Mouse (Mus musculus): ENCODE data around the gene Gm49380. TPM values are rescaled to one million over a fixed set of nuclear protein-coding genes. Genes with fewer than 3 reads are reported as not detected.

Gm49380 gene
- polyA plus RNA-seq, 1 experiment from 2014 or later, result not detected

DNA sequence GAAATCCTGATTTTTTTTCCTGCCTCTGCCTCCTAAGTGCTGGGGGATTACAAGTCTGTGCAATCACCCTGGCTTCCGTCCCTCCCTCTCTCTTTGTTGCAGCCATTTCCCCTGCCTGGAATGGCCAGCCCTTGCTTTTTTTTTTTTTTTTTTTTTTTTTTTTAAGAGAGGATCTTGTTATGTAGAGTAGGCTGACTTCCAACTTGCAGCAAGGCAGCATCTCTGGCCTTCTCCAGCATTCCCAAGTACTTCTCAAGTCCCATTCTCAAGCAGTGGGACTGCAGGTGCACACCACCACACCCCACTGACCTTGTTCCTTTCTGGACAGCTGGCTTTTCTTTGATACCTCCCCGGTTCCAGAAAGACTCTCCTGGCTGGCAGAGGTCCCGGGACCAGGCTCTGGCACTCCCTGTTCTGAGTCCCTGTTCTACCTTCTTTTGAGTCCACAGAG, 14.1 kb upstream of the Gm49380 start:
- 0 out of 2 replicates have a peak, but pooled peaks cover 4% of the 10 kb centered on the region for H3K4me1 ChIP-seq (replicated peaks; ENCODE audit: control insufficient read depth, insufficient read depth, low read length)
- H3K9ac ChIP-seq (ENCODE audit: low read depth, low read length), result no peak overlapping the region
- no peak overlapping the region for H3K4me3 ChIP-seq (ENCODE audit: low read depth, low read length)
- no peak for TF ChIP-seq CTCF (IDR thresholded peaks at IDR 0.05; ENCODE audit: low read depth)
- H3K36me3 ChIP-seq (ENCODE audit: control insufficient read depth, insufficient read depth), result no peaks in the 10 kb centered on the region
- WGBS, result 60% methylated on average over 3 of the region's 3 CpGs
- ATAC-seq, result no peak
- no peak overlapping the region for H3K4me2 ChIP-seq (replicated peaks; ENCODE audit: low read depth)
- no peaks in the 10 kb centered on the region for H3K9me3 ChIP-seq (ENCODE audit: control insufficient read depth)
- H3K27me3 ChIP-seq (replicated peaks; ENCODE audit: control insufficient read depth, insufficient read depth, low read length), result peaks cover 8% of the 10 kb centered on the region; the same call in 1 of the 2 replicates
- no peak overlapping the region for H3K27ac ChIP-seq (ENCODE audit: low read depth, low read length)

DNA sequence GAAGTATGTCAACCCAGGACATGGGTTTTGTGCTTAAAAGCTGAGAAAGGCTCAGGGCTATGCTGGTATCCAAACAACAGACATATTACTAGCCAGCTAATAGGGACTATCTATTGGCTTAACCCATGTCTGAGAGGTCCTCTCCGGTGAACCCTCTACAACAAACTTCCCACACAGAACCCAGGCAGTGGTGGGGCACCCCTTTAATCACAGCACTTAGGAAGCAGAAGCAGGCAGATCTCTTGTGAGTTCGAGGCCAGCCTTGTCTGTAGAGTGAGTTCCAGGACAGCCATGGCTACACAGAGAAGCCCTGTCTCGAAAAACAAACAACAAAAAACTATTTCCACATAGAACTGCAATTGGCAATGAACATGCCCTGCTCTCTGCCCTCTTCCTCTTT, 13.4 kb upstream of the Gm49380 start:
- Histone ChIP-seq H3K4me1 (replicated peaks; ENCODE audit: control insufficient read depth, insufficient read depth, low read length) (0 out of 2 replicates have a peak, but pooled peaks cover 4% of the 10 kb centered on the region), H3K36me3 (ENCODE audit: control insufficient read depth, insufficient read depth) (no peaks in the 10 kb centered on the region), H3K9ac (ENCODE audit: low read depth, low read length) (no peak overlapping the region), H3K9me3 (ENCODE audit: control insufficient read depth) (no peaks in the 10 kb centered on the region), H3K4me2 (replicated peaks; ENCODE audit: low read depth) (no peak overlapping the region), H3K4me3 (ENCODE audit: low read depth, low read length) (no peak overlapping the region), H3K27ac (ENCODE audit: low read depth, low read length) (no peak overlapping the region), H3K27me3 (replicated peaks; ENCODE audit: control insufficient read depth, insufficient read depth, low read length) (peaks cover 6% of the 10 kb centered on the region; the same call in 1 of the 2 replicates)
- TF ChIP-seq CTCF (IDR thresholded peaks at IDR 0.05; ENCODE audit: low read depth), result no peak
- no peak for ATAC-seq
- 83% methylated on average over 3 of the region's 3 CpGs for WGBS

DNA sequence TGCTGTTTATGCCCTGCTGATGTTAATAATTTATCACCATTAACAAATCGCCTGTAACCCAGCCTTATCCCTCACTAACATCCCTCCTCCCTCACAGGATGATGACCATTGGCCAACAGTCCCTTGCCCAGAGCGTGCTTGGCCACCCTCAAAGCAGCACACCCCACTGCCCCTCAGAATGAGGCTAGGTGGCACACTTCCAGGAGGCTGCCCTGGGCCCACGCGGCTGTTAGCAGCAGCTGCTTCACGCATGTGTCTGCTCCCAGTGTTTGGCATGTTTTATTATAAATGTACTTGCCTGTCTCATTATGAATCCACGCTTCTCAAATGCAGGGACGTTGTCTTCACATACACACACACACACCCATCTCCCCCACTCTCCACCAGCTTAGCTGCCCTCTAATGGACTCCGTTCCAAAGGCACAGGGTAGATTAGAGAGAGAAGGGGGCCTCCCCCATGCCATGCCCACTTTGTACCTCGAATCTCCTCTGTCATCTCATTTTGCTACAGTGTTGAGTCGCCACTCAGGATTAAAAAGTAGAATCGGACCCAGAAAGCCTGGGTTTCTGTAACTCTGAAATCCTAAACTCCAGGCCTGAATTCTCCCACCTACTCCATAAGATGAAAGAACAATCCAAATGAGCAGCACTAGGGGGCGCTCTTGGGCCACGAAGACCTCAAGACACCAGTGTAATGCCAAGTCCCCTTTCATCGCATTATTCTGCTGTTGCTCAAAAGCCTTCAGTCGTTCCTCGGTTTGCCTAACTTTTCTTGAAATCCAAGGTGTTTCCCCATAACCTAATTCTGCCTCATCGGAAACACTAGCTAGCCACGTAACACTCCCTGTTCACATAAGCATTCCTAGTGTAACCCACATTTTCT, 12.5 kb upstream of the Gm49380 start:
- H3K27ac ChIP-seq (ENCODE audit: low read depth, low read length), result no peak overlapping the region; the same call in 1 of the 2 replicates
- no peaks in the 10 kb centered on the region for H3K9me3 ChIP-seq (ENCODE audit: control insufficient read depth)
- WGBS, result 27% methylated on average over 18 of the region's 18 CpGs
- H3K9ac ChIP-seq (ENCODE audit: low read depth, low read length), result no peak overlapping the region
- 0 out of 2 replicates have a peak, but pooled peaks cover 4% of the 10 kb centered on the region for H3K4me1 ChIP-seq (replicated peaks; ENCODE audit: control insufficient read depth, insufficient read depth, low read length)
- H3K27me3 ChIP-seq (replicated peaks; ENCODE audit: control insufficient read depth, insufficient read depth, low read length), result 0 out of 2 replicates have a peak, but pooled peaks cover 6% of the 10 kb centered on the region
- ATAC-seq, result no peak
- H3K36me3 ChIP-seq (ENCODE audit: control insufficient read depth, insufficient read depth), result no peaks in the 10 kb centered on the region
- H3K4me3 ChIP-seq (ENCODE audit: low read depth, low read length), result no peak overlapping the region
- TF ChIP-seq CTCF (IDR thresholded peaks at IDR 0.05; ENCODE audit: low read depth), result peak; percentile 94
- peak overlapping the region; percentile 35 for H3K4me2 ChIP-seq (replicated peaks; ENCODE audit: low read depth)

DNA sequence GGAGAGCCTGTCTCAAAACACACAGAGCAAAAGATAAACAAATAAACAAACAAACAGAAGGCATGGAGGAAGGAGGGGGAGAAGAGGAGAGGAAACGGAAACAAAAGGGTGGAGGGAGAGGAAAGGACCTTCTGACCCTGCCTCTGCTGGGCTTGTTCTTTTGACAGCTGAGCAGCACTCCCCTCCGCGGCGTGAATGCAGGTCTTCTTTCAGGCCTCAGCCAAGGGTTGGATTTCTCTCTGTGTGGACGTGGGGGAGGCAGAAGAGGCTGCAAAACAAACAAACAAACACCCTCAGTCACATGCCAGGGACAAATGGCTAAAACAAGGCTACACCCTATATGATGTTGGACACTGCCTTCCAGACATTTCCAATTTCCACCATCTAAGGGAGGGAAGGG, 11.7 kb upstream of the Gm49380 start:
- ATAC-seq, result no peak
- Histone ChIP-seq H3K4me2 (replicated peaks; ENCODE audit: low read depth) (no peak overlapping the region), H3K4me1 (replicated peaks; ENCODE audit: control insufficient read depth, insufficient read depth, low read length) (0 out of 2 replicates have a peak, but pooled peaks cover 4% of the 10 kb centered on the region), H3K36me3 (ENCODE audit: control insufficient read depth, insufficient read depth) (no peaks in the 10 kb centered on the region), H3K27ac (ENCODE audit: low read depth, low read length) (no peak overlapping the region), H3K27me3 (replicated peaks; ENCODE audit: control insufficient read depth, insufficient read depth, low read length) (0 out of 2 replicates have a peak, but pooled peaks cover 2% of the 10 kb centered on the region), H3K4me3 (ENCODE audit: low read depth, low read length) (no peak overlapping the region), H3K9ac (ENCODE audit: low read depth, low read length) (no peak overlapping the region), H3K9me3 (ENCODE audit: control insufficient read depth) (no peaks in the 10 kb centered on the region)
- WGBS, result 76% methylated on average over 5 of the region's 5 CpGs
- TF ChIP-seq CTCF (IDR thresholded peaks at IDR 0.05; ENCODE audit: low read depth), result no peak

DNA sequence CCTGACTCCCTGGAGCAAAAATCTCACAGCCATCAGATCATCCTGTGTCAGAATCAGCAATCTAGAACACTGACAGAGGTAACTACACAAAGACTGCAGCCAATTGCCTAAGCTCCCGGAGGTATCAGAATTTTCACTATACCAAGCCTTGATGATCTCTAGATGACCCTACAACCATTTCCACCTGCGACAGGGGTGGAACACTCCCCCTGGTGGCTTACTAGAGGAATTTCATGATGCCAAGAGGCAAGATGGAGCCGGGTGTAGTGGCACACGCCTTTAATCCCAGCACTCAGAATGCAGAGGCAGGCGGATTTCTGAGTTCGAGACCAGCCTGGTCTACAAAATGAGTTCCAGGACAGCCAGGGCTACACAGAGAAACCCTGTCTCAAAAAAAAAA, 11.0 kb upstream of the Gm49380 start:
- no peak overlapping the region for H3K4me3 ChIP-seq (ENCODE audit: low read depth, low read length)
- H3K4me2 ChIP-seq (replicated peaks; ENCODE audit: low read depth), result no peak overlapping the region
- ATAC-seq, result no peak
- H3K9ac ChIP-seq (ENCODE audit: low read depth, low read length), result no peak overlapping the region
- 0 out of 2 replicates have a peak, but pooled peaks cover 4% of the 10 kb centered on the region for H3K4me1 ChIP-seq (replicated peaks; ENCODE audit: control insufficient read depth, insufficient read depth, low read length)
- no peaks in the 10 kb centered on the region for H3K9me3 ChIP-seq (ENCODE audit: control insufficient read depth)
- peak; percentile 73 for TF ChIP-seq CTCF (IDR thresholded peaks at IDR 0.05; ENCODE audit: low read depth)
- no peaks in the 10 kb centered on the region for H3K36me3 ChIP-seq (ENCODE audit: control insufficient read depth, insufficient read depth)
- no peaks in the 10 kb centered on the region for H3K27me3 ChIP-seq (replicated peaks; ENCODE audit: control insufficient read depth, insufficient read depth, low read length)
- 71% methylated on average over 6 of the region's 6 CpGs for WGBS
- H3K27ac ChIP-seq (ENCODE audit: low read depth, low read length), result no peak overlapping the region

DNA sequence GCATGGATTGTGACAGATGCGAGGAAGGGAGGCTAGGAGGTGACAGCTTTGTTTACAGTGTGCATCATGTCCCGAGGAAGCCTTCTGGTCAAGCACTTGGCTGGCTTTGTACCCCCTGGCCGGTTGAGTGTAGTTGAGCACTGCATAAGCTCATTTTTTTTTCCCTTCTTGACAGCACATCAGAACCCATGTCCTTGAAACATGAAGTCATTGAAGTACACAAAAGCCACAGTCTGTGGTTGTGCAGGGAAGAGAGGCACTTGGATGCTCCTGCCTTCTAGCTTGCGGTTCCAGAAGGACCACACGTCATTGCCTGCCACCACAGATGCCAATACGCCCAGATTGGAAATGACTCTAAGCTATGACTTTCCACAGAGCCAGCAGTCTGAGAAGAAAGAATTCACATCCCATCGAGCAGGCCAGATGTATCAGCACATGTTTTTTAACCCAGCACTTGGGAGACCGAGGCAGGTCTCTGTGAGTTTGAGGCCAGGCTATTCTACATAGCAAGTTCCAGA, 6.7 kb upstream of the Gm49380 start:
- 68% methylated on average over 8 of the region's 8 CpGs for WGBS
- H3K27ac ChIP-seq (ENCODE audit: low read depth, low read length), result no peak overlapping the region
- TF ChIP-seq CTCF (IDR thresholded peaks at IDR 0.05; ENCODE audit: low read depth), result no peak
- H3K9me3 ChIP-seq (ENCODE audit: control insufficient read depth), result no peaks in the 10 kb centered on the region
- H3K36me3 ChIP-seq (ENCODE audit: control insufficient read depth, insufficient read depth), result no peaks in the 10 kb centered on the region
- H3K4me1 ChIP-seq (replicated peaks; ENCODE audit: control insufficient read depth, insufficient read depth, low read length), result no peaks in the 10 kb centered on the region
- no peak overlapping the region for H3K9ac ChIP-seq (ENCODE audit: low read depth, low read length)
- no peak for ATAC-seq
- no peak overlapping the region for H3K4me3 ChIP-seq (ENCODE audit: low read depth, low read length)
- H3K27me3 ChIP-seq (replicated peaks; ENCODE audit: control insufficient read depth, insufficient read depth, low read length), result no peaks in the 10 kb centered on the region
- no peak overlapping the region for H3K4me2 ChIP-seq (replicated peaks; ENCODE audit: low read depth)

All from intestine, postnatal 0 days (tissue).